Mouse (Mus musculus) cortical plate, adult 2 months (tissue): ENCODE measurements around the gene Fignl2. TPM values are rescaled to one million over a fixed set of nuclear protein-coding genes. Genes with fewer than 3 reads are reported as not detected.

ENCODE experiments used
- H3K27ac ChIP-seq: fragments of 200-500 bp; 2 replicates; pipeline ENCODE4 v1.5.1; 2012; ENCODE audit warnings: low read length, control low read depth, inconsistent platforms; ENCODE audit not compliant: insufficient read depth
- H3K4me1 ChIP-seq: fragments of 200-500 bp; 2 replicates; pipeline ENCODE4 v1.6.1; 2011; ENCODE audit warnings: low read length; ENCODE audit not compliant: control insufficient read depth, insufficient read depth
- H3K4me3 ChIP-seq: fragments of 200-500 bp; 2 replicates; pipeline ENCODE4 v1.5.1; 2011; ENCODE audit warnings: mild to moderate bottlenecking, low read length, control low read depth; ENCODE audit not compliant: insufficient read depth
- CTCF ChIP-seq: fragments of 200-500 bp; IDR thresholded peaks from 2 replicates; pipeline ENCODE4 v1.5.1; 2011; ENCODE audit warnings: mild to moderate bottlenecking, control low read depth, low read length; ENCODE audit not compliant: insufficient read depth; ENCODE audit errors: extremely low read depth
- POLR2A ChIP-seq: fragments of 200-500 bp; IDR thresholded peaks from 2 replicates; pipeline ENCODE4 v1.6.1; 2011; ENCODE audit warnings: mild to moderate bottlenecking, low read length, control low read depth; ENCODE audit not compliant: insufficient read depth; ENCODE audit errors: extremely low read depth
- polyA plus RNA-seq: library from polyadenylated mRNA; depleted of rRNA; stranded (reverse); fragments of >200 nt; gene quantifications from 2 replicates; pipeline ENCODE4 v1.2.3, GENCODE M21; 2012

The Fignl2 gene
- polyA plus RNA-seq, 1 experiment, result 0.77 TPM

DNA sequence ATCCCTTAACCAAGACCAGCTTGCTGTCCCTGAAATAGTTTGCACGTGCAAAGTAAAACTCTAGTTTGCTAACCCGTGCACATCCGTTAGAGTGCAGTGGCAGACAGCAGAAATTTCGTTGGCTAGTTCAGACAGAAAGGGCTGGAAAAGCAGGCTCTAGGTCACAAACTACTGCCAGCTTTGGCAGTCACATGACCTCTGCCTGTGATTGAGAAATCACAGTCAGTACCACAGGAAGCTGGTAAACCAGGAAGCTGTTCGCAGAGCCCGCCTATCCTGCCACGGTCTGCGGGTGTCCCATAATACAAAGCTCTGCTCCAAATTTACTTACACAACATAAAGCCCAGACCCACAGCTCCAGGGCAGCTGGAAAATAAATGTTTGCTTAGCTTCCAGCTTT, 34.8 kb upstream of the Fignl2 start:
- Histone ChIP-seq H3K4me1 (no peaks in the 10 kb centered on the region), H3K4me3 (no peak overlapping the region), H3K27ac (no peak overlapping the region)
- no peak for TF ChIP-seq CTCF
- TF ChIP-seq POLR2A, result no peak

DNA sequence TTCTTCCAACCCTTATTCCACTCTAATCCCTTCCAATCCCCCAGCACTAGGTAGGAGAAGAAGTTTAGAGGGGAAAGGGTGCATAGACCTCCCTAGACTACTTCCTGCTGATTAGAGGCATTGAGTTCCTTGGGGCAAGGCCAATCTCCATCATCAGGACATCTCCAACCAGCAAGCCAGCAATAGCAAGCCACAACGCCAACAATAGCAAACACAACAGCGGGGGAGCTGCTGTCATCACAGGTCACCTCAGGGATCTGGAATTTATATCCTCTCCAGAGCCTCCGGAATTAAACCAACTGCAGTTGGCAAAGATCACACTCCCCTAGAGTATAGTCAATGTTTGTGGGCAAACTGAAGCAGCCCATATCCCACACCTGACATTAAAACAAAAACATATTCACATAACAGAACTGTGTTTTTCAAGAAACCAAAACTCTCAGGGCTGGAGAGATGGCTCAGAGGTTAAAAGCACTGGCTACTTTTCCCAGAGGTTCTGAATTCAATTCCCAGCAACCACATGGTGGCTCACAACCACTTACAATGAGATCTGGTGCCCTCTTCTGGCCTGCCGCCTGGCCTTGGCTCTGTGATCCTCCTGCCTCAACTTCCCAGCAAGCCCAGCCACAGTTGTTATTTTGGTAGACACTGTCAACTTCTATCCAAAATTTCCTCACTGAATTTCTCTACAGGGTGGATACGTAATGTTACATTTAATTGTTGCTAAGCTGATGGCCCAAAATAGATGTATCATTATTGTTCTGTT, 29.7 kb upstream of the Fignl2 start:
- no peak overlapping the region for H3K4me3 ChIP-seq
- TF ChIP-seq CTCF, result no peak
- no peak for TF ChIP-seq POLR2A
- no peak overlapping the region for H3K27ac ChIP-seq
- no peaks in the 10 kb centered on the region for H3K4me1 ChIP-seq

DNA sequence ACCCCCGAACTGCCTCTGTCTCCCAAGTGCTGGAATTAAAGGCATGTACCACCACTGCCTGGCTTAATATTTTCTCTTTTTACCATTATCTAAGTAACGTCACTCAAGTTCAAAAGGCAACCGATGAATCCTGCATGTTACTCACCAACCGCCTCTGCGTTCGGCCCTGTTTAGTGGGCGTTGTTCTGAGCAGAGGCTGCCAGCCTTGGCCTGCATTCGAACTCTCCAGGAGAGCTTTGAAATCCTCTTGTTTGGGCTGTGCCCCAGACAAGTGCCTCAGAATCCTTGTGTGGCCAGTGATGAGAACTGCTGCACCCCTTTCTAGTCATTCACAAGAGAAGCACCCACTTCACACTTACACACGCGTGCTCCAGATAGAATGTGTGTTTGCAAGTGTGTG, 27.6 kb upstream of the Fignl2 start:
- no peak overlapping the region for H3K4me3 ChIP-seq
- H3K27ac ChIP-seq, result no peak overlapping the region
- H3K4me1 ChIP-seq, result no peaks in the 10 kb centered on the region
- TF ChIP-seq CTCF (no peak), POLR2A (no peak)

DNA sequence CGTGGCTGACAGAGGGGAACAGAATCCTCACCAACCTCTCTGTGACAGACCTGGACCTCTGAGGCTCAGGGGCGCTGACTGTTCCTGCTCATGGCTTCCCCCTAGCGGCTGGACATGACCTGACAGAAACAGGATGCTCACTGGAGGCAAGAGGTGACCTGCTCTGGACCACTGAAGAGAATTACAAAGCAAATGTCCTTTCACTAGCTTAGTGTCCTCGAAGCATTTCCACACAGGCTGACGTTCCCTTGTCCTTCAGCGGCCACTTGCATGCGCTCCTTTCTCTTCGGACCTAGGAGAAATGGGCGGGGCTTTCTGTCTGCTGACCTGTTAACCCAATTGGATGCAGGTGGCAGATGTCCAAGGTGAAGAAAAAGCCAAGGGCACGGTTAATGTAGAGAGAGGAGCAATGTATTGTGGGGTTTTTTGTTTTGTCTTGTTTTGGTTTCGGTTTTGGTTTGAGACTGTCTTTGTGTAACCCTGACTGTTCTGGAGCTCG, 27.2 kb upstream of the Fignl2 start:
- Histone ChIP-seq H3K4me3 (peak overlapping the region; percentile 9; the same call in 1 of the 2 replicates), H3K27ac (no peak overlapping the region), H3K4me1 (no peaks in the 10 kb centered on the region)
- TF ChIP-seq POLR2A, result no peak
- peak; percentile 81 for TF ChIP-seq CTCF

DNA sequence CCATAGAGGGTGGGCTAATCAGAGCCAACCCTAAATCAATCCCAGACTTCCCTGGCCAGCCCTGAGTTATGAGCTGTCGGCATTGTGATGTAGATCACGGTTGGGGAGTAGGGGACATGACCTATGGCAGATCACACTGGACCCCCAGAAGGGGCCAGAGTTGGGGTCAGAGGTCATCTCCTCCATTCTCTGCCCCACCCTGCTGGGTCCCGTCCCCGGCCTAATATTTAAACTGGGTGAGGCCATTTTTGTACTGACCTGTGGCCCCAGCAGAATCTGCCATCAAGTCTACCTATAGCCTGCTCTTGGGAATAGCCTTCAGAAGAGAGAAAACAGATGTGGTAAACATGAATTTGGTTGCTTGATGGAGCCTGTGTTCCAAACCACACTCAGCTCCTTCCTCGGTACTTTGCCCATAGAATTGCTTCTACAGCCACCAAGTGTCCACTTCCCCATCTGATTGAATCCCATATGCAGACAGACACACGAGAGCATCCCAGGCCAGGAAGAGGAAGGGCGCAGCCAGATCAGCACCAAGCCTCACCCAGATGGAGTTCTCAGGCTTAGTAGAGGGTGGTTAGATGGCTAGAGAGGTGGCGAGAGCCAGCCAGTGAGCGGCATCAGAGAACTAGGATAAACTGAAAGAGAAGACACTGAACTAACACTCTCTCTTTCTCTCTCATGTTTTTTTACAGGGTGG, 25.4 kb upstream of the Fignl2 start:
- no peaks in the 10 kb centered on the region for H3K4me1 ChIP-seq
- TF ChIP-seq CTCF (no peak), POLR2A (no peak)
- H3K4me3 ChIP-seq, result no peak overlapping the region
- no peak overlapping the region for H3K27ac ChIP-seq

DNA sequence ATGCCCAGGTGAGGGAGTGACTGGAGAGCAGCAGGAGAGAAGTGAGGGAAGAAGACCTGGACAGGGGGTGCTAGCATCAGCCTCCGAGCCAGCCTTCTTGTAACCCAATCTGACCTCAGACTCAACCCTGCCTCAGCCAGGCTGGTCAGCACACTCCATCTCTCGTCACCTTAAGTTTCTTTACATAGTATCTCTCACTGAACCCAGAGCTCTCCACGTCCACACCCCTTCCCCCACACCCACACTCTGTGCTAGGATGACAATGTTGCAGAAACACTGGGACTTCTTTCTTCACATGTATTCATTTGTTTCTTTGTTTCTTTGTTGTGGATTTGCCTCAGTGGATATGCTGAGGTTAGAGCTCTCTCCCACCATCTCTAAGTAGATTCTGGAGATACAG, 22.6 kb upstream of the Fignl2 start:
- TF ChIP-seq CTCF, result no peak
- no peak for TF ChIP-seq POLR2A
- Histone ChIP-seq H3K4me1 (no peaks in the 10 kb centered on the region), H3K27ac (no peak overlapping the region), H3K4me3 (no peak overlapping the region)

DNA sequence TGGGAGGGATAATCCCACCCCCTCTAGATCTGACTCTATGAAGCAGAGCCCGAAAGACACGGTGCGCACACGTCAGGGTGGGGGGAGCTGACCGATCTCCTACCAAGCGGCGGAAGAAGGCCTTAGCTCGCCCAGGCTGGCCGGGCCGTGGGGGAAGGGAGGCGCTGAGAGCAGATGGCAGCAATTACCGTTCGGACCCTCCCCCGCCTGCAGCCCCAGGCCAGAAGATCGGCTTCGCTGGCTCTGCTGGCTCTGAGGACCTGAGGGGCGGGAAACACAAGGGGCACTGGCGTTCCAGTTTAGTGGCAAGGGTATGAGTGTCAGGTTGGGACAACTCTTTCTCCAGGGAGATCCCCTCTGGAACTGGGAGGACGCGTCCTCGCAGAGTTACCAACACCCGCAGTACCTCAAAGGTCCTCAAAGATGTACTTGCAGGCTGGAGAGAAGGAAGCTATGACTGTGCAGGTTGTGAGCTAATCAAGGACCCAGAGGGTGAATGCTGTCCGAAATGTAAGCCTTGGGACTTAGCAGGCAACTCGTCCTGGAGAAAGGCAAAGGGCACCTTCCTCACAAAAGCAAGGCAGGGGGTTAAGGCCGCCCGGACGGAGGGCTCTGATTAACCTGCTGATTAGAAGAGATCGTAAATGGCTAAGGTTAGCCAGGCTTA, 19.8 kb upstream of the Fignl2 start:
- TF ChIP-seq CTCF, result no peak
- TF ChIP-seq POLR2A, result no peak
- Histone ChIP-seq H3K4me3 (no peak overlapping the region), H3K27ac (no peak overlapping the region), H3K4me1 (no peaks in the 10 kb centered on the region)

DNA sequence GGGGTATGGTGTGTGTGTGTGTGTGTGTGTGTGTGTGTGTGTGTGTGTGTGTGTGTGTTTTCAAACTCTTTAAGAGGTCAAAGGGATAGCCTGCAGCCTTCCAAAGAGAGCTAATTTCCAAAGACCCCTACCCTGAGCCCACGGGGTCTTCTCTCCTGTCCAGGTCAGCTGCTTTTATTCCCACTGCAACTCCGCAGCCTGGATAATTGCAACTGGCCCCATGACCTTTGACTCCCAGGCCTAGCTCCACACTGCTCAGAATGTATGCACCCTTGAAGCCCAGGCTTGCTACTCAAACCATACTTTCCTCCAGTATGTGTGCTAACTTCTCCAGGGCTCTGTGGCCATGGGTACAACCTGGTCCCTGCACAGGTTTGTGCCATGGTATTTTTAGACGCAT, 17.0 kb upstream of the Fignl2 start:
- Histone ChIP-seq H3K4me1 (no peaks in the 10 kb centered on the region), H3K27ac (no peak overlapping the region), H3K4me3 (no peak overlapping the region)
- no peak for TF ChIP-seq CTCF
- no peak for TF ChIP-seq POLR2A

DNA sequence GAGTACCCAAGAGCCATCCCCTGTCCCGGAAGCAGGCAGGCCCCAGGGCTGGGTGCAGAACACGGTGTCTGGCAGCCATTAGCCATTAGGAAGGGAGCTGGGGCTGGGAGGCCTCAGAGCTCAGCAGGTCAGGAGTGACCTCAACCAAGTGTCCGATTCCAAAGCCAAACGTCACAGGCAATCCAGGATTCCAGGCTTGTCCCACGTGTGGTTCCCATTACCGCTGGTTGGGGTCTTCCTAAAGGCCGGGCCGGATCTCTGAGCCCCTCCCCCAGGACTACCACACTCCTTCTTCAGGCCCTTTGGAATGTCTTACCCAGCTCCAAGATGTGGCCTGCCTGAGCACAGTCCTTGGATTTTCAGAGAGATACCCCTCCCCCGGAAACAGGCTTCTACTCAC, 16.6 kb upstream of the Fignl2 start:
- Histone ChIP-seq H3K27ac (no peak overlapping the region), H3K4me3 (no peak overlapping the region), H3K4me1 (no peaks in the 10 kb centered on the region)
- TF ChIP-seq POLR2A (no peak), CTCF (no peak)
